Mouse (Mus musculus) G1E (cell line): ENCODE measurements around the gene Whrn. TPM values are rescaled to one million over a fixed set of nuclear protein-coding genes. Genes with fewer than 3 reads are reported as not detected.

Source experiments
- ATAC-seq: 2 replicates; pipeline ENCODE4 v1.8.0; 2016; ENCODE audit warnings: mild to moderate bottlenecking; ENCODE audit not compliant: insufficient number of reproducible peaks, poor library complexity, low FRiP score, severe bottlenecking; ENCODE audit errors: extremely low read depth
- DNase-seq: peaks from one replicate; pipeline ENCODE4 v3.0.0; 2012; ENCODE audit warnings: low spot score
- H3K27me3 ChIP-seq: 2 replicates; pipeline ENCODE4 v1.6.1; 2012; ENCODE audit warnings: mild to moderate bottlenecking, low read length, inconsistent platforms; ENCODE audit not compliant: insufficient read depth
- H3K36me3 ChIP-seq: replicated peaks from 2 replicates; pipeline ENCODE3; 2012; ENCODE audit warnings: mild to moderate bottlenecking, inconsistent platforms
- H3K4me1 ChIP-seq: 2 replicates; pipeline ENCODE4 v1.6.1; 2012; ENCODE audit warnings: low read depth, low read length, inconsistent platforms, mixed read lengths; ENCODE audit not compliant: insufficient read depth
- H3K4me3 ChIP-seq: 2 replicates; pipeline ENCODE4 v1.5.1; 2012; ENCODE audit warnings: low read depth, mild to moderate bottlenecking, inconsistent platforms, low read length, moderate library complexity, mixed read lengths
- H3K9me3 ChIP-seq: replicated peaks from 2 replicates; pipeline ENCODE4 v1.6.1; 2012; ENCODE audit warnings: inconsistent platforms
- CTCF ChIP-seq: IDR thresholded peaks from 2 replicates; pipeline ENCODE4 v1.5.1; 2012; ENCODE audit warnings: low read depth, low read length, inconsistent platforms, mixed read lengths
- GATA1 ChIP-seq: IDR thresholded peaks from 2 replicates; pipeline ENCODE4 v1.6.1; 2012; ENCODE audit warnings: borderline replicate concordance, low read length, inconsistent platforms, mixed read lengths
- GATA2 ChIP-seq: IDR thresholded peaks from 2 replicates; pipeline ENCODE4 v1.6.1; 2012; ENCODE audit warnings: low read depth, low read length, inconsistent platforms, borderline replicate concordance
- POLR2AphosphoS5 ChIP-seq: IDR thresholded peaks from 2 replicates; pipeline ENCODE4 v1.6.1; 2012; ENCODE audit warnings: low read depth, low read length, inconsistent platforms; ENCODE audit not compliant: insufficient replicate concordance
- TAL1 ChIP-seq: conservative IDR thresholded peaks from 2 replicates; pipeline ENCODE4 v1.6.1; 2012; ENCODE audit warnings: low read depth, low read length, inconsistent platforms, mixed read lengths
- polyA plus RNA-seq: library from polyadenylated mRNA; stranded (reverse); fragments of >175 nt; gene quantifications from 2 replicates; pipeline ENCODE4 v1.2.3, GENCODE M21; 2012
- total RNA-seq, 2 experiments: library from RNA; stranded (forward) in 1 of 2; stranded (reverse) in 1 of 2; fragments of 200-1000 nt in 1 of 2; fragments of >200 nt in 1 of 2; fragmentation: Nextera tagmentation in 1 of 2; gene quantifications; 2 replicates each; pipeline ENCODE4 v1.2.3; 2014 to 2017

Gene Whrn
- total and polyA plus RNA-seq, 3 experiments: 0.38 TPM; not detected in 2

- Histone ChIP-seq H3K9me3 (peaks cover 92% of the 10 kb centered on the region), H3K36me3 (no peaks in the 10 kb centered on the region), H3K4me1 (no peaks in the 10 kb centered on the region), H3K27me3 (no peaks in the 10 kb centered on the region), H3K4me3 (no peak overlapping the region)
- TF ChIP-seq CTCF (no peak), TAL1 (no peak), GATA2 (no peak), POLR2AphosphoS5 (no peak), GATA1 (no peak)
- no peak for DNase-seq
- ATAC-seq: no peak
Observed at GRCm38 (mm10) chr4:63466192-63466591, 29.6 kb downstream of the Whrn start.

- ATAC-seq (no peak), DNase-seq (no peak)
- TF ChIP-seq POLR2AphosphoS5: no peak
- no peak for TF ChIP-seq GATA2
- no peak for TF ChIP-seq CTCF
- TF ChIP-seq GATA1: no peak
- TF ChIP-seq TAL1: no peak
- no peaks in the 10 kb centered on the region for H3K4me1 ChIP-seq
- no peak overlapping the region for H3K4me3 ChIP-seq
- H3K36me3 ChIP-seq: no peaks in the 10 kb centered on the region
- H3K9me3 ChIP-seq: peaks cover 84% of the 10 kb centered on the region
- H3K27me3 ChIP-seq: no peaks in the 10 kb centered on the region
Observed at GRCm38 (mm10) chr4:63460876-63461525, 34.8 kb downstream of the Whrn start.

DNA sequence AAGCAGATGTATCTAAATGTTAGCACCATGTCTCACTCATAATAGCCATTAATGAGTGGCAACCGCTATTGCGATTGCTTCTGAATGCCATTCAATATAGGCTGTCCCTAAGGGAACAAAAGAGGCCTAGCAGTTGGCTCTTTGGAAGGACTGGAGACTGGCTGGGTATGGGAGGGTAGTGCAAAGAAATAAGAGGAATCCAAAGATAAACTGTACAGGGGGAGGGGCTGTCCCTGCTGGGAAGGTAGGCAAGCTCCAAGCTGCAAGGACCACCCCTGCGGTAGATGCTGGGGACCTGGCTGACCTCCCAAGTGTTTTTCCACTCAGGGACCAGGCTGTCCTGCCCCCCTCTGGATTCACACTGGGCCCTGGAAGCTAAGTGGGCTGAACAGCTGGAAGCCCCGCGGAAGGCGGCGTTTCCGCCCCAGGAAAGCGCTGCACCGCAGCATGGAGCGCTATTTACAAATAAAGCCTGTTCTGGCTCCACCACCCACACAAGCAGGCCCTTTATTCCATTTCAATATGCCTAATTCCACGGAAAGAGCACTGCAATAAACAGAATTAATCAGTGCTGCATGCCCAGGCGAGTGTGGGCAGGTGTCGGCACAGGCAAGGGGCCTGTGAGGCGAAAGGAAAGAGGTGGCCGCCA lies 36.5 kb downstream of the Whrn start:
- H3K27me3 ChIP-seq: no peaks in the 10 kb centered on the region
- TF ChIP-seq GATA2 (no peak), CTCF (no peak), GATA1 (no peak), TAL1 (no peak), POLR2AphosphoS5 (no peak)
- peaks cover 82% of the 10 kb centered on the region for H3K9me3 ChIP-seq
- no peaks in the 10 kb centered on the region for H3K36me3 ChIP-seq
- H3K4me3 ChIP-seq: no peak overlapping the region
- no peak for ATAC-seq
- DNase-seq: no peak
- no peaks in the 10 kb centered on the region for H3K4me1 ChIP-seq

DNA sequence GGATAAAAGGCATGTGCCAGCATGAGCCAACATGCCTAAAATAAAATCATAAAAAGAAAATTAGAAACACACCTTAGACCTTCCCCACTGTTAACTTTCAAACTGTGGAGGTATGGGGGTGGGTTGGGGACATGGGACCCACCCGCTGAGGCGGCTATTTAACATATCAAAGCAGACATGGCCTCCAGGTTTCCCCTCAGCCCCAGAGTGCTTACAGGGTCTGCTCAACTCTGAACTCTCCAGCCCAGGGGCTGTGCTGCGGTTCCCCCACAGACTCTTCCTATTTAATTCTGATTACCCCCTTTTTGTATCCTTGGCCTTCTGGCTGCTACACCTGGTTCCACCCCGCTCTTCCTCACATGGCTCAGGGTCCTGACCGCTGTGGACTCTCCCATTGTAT lies 39.2 kb downstream of the Whrn start:
- H3K36me3 ChIP-seq: no peaks in the 10 kb centered on the region
- no peak overlapping the region for H3K4me3 ChIP-seq
- H3K27me3 ChIP-seq: no peaks in the 10 kb centered on the region
- ATAC-seq (no peak), DNase-seq (no peak)
- no peaks in the 10 kb centered on the region for H3K4me1 ChIP-seq
- TF ChIP-seq TAL1 (no peak), GATA1 (no peak), CTCF (no peak), GATA2 (no peak), POLR2AphosphoS5 (no peak)
- peaks cover 72% of the 10 kb centered on the region for H3K9me3 ChIP-seq

DNA sequence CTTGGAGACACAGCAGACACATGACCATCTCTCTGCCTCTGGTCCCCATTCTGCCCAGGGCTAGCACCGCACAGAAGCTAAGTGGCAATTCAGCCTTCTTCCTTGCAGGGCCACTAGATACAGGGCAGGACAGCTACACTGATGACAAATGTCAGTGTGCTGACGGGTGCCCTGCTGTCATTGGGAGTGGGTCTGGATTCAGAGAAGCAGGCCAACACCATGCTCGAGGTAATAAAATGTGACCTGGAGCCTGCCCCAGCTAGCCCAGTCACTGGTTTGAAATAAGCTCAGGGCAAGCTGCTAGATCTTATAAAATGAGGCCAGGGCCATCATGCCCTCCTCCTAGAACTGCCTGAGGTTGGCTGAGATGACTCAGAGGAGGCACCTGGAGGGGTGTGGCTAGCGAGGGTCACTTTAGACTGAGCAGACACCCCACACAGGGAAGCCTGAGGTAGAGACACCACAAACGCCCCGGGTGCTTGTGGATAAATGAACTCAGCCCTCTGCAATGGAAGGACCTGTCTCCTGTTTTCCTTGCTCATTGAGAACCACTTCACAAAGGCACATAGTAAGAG lies 41.8 kb downstream of the Whrn start:
- TF ChIP-seq CTCF (no peak), POLR2AphosphoS5 (no peak), GATA2 (no peak), GATA1 (no peak), TAL1 (no peak)
- DNase-seq (no peak), ATAC-seq (no peak)
- Histone ChIP-seq H3K4me3 (no peak overlapping the region), H3K4me1 (no peaks in the 10 kb centered on the region), H3K27me3 (no peaks in the 10 kb centered on the region), H3K9me3 (peaks cover 73% of the 10 kb centered on the region), H3K36me3 (no peaks in the 10 kb centered on the region)

DNA sequence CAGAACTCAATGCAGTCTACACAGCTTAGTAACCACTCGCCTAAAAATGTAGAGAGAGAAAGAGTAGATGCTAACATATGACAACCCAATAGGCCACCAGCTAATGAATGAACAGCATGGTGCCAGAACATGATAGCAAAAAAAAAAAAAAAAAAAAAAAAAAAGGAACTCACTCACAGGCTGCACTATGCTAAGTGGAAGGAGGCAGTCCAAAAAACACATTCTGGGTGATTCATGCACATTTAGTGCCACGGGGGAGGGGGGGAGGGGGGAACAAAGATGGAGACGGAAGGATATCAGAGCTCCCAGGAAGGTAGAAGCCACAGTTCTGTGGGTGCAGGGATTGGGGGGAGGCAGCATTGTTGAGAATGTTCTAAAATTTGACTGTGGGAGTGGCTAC lies 43.2 kb downstream of the Whrn start:
- TF ChIP-seq GATA1 (no peak), GATA2 (no peak), TAL1 (no peak), CTCF (no peak), POLR2AphosphoS5 (no peak)
- H3K9me3 ChIP-seq: peaks cover 74% of the 10 kb centered on the region
- ATAC-seq (no peak), DNase-seq (no peak)
- H3K4me3 ChIP-seq: no peak overlapping the region
- no peaks in the 10 kb centered on the region for H3K27me3 ChIP-seq
- no peaks in the 10 kb centered on the region for H3K4me1 ChIP-seq
- H3K36me3 ChIP-seq: no peaks in the 10 kb centered on the region
